Comparison of ENCODE assay signal across 20 mouse cellular contexts in the genomic region with DNA sequence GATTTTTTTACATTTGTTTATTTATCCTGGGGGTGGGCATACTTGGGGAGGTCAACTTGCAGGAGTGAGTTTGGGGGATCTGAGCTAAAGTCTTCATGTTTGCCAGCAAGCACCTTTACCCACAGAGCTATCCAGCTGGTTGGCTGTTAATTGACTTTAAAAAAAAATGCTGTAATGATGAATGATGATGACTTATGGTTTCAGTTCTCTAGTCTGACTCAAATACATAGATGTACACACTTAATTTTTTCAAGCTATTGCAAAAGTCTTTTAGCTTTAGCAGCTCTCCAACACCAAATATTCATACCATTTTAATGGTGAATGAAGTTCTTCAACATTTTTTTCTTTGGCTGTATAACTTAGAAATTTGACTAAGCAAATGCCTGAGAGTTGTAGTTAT. TPM values are rescaled to one million over a fixed set of nuclear protein-coding genes. Genes with fewer than 3 reads are reported as not detected.
A peak's percentile ranks its signal among the peaks of the same experiment; 100 is the strongest.
DNase-seq lines count a peak whose midpoint lies in the region; ATAC-seq and TF ChIP-seq lines count a peak whose summit lies in the region.
"Had no signal": no experiment of that assay in that cellular context is flagged by ENCODE, and none has a peak within 500 bp of the region (broad histone marks: within the 10 kb centered on the region; RNA-seq: fewer than 3 reads in every experiment).

No protein-coding gene starts in this region.

- H3K36me3 ChIP-seq in lung, postnatal 0 days (ENCODE audit: insufficient read depth, low read length), result no peaks in the 10 kb centered on the region
- peaks cover 5% of the 10 kb centered on the region; the same call in 1 of the 2 replicates for H3K36me3 ChIP-seq in forebrain, embryonic 16.5 days (ENCODE audit: control insufficient read depth, insufficient read depth)

- DNase-seq in lung, postnatal 0 days (ENCODE audit: low spot score), result peak; percentile 47
- no peak for DNase-seq in lung, postnatal 25 days (ENCODE audit: low spot score)
- peak; percentile 34 for DNase-seq in induced T-regulatory cell, adult 2 months (ENCODE audit: low read depth)
- DNase-seq in frontal cortex, postnatal 10 days (ENCODE audit: low spot score in 2 of 2), result no peak
- no peak for DNase-seq in left cerebral cortex, adult 8-10 months (ENCODE audit: low spot score in 2 of 2)
- DNase-seq: adrenal gland, adult 8-10 months; adrenal gland, postnatal 36 days; cerebellum, adult 2 months; embryo, embryonic 11 days; gastrocnemius, postnatal 36 days; heart, adult 18-20 months had no signal

- H3K4me3 ChIP-seq in lung, postnatal 0 days (ENCODE audit: low read depth, low read length), result no peak overlapping the region
- no peak overlapping the region for H3K4me3 ChIP-seq in forebrain, embryonic 16.5 days (replicated peaks; ENCODE audit: low read length)
- H3K4me3 ChIP-seq: embryonic facial prominence, embryonic 15.5 days; erythroblast, embryonic 14.5 days; forebrain, embryonic 10.5 days; heart, embryonic 12.5 days; hindbrain, embryonic 10.5 days; hindbrain, embryonic 15.5 days had no signal

- ATAC-seq in lung, postnatal 0 days, result no peak
- ATAC-seq in megakaryocyte progenitor cell, adult 5-6 weeks (replicated peaks; ENCODE audit: poor library complexity), result peak; percentile 86
- no peak for ATAC-seq in forebrain, embryonic 16.5 days
- ATAC-seq: forebrain, embryonic 14.5 days had no signal

- H3K27ac ChIP-seq in lung, postnatal 0 days (ENCODE audit: low read length), result no peak overlapping the region
- no peak overlapping the region for H3K27ac ChIP-seq in forebrain, embryonic 16.5 days (ENCODE audit: low read length)
- H3K27ac ChIP-seq: embryonic facial prominence, embryonic 15.5 days; forebrain, embryonic 10.5 days; hindbrain, embryonic 10.5 days; hindbrain, embryonic 15.5 days had no signal

- no peak overlapping the region for H3K4me2 ChIP-seq in lung, postnatal 0 days (replicated peaks; ENCODE audit: low read depth, low read length)
- no peak overlapping the region for H3K4me2 ChIP-seq in forebrain, embryonic 16.5 days (ENCODE audit: low read length)
- H3K4me2 ChIP-seq: embryonic facial prominence, embryonic 15.5 days; heart, embryonic 12.5 days; hindbrain, embryonic 15.5 days had no signal

- H3K4me1 ChIP-seq in lung, postnatal 0 days (ENCODE audit: insufficient read depth, low read depth, low read length), result peaks cover 6% of the 10 kb centered on the region; the same call in 1 of the 2 replicates
- no peaks in the 10 kb centered on the region for H3K4me1 ChIP-seq in forebrain, embryonic 16.5 days (replicated peaks; ENCODE audit: control insufficient read depth, insufficient read depth, low read length)
- H3K4me1 ChIP-seq: embryonic facial prominence, embryonic 15.5 days; forebrain, embryonic 10.5 days; hindbrain, embryonic 10.5 days; hindbrain, embryonic 15.5 days had no signal

- H3K9ac ChIP-seq in lung, postnatal 0 days (replicated peaks; ENCODE audit: low read depth), result no peak overlapping the region
- no peak overlapping the region for H3K9ac ChIP-seq in forebrain, embryonic 16.5 days (replicated peaks; ENCODE audit: low read depth, low read length)
- H3K9ac ChIP-seq: embryonic facial prominence, embryonic 15.5 days; heart, embryonic 12.5 days; hindbrain, embryonic 15.5 days had no signal

- H3K27me3 ChIP-seq in lung, postnatal 0 days (replicated peaks; ENCODE audit: insufficient read depth, low read length), result no peaks in the 10 kb centered on the region
- no peaks in the 10 kb centered on the region for H3K27me3 ChIP-seq in forebrain, embryonic 16.5 days (replicated peaks; ENCODE audit: control insufficient read depth, insufficient read depth, low read length)
- H3K27me3 ChIP-seq: embryonic facial prominence, embryonic 15.5 days; heart, embryonic 12.5 days; hindbrain, embryonic 15.5 days had no signal

- no peak for TF ChIP-seq CTCF in lung, postnatal 0 days (IDR thresholded peaks at IDR 0.05)

- TF ChIP-seq EP300 in lung, postnatal 0 days (IDR thresholded peaks at IDR 0.05), result peak; percentile 32

- H3K9me3 ChIP-seq in lung, postnatal 0 days (ENCODE audit: low read length), result no peaks in the 10 kb centered on the region
- H3K9me3 ChIP-seq in forebrain, embryonic 16.5 days (ENCODE audit: control insufficient read depth, low read length), result no peaks in the 10 kb centered on the region
- H3K9me3 ChIP-seq: embryonic facial prominence, embryonic 15.5 days; forebrain, embryonic 10.5 days; heart, embryonic 12.5 days; hindbrain, embryonic 10.5 days; hindbrain, embryonic 15.5 days had no signal

RNA-seq across cellular contexts. Expression of a gene that starts 8.7 kb away (rescaled TPM):
- 237 and 274 TPM in 2 replicates for polyA plus RNA-seq in lung, postnatal 0 days (2015; fragmentation: Nextera tagmentation; extraction: Ambion mirVana)
- 186 and 197 TPM in 2 replicates for total RNA-seq in megakaryocyte progenitor cell, adult 5-6 weeks (2015)
- 263 and 294 TPM in 2 replicates for total RNA-seq in megakaryocyte progenitor cell, adult 5-6 weeks (2017)
- 100 to 1,000 TPM; 367 to 384 (median 373) TPM for total RNA-seq in left cerebral cortex, adult 8-10 months (2022)
- polyA plus RNA-seq in forebrain, embryonic 16.5 days (2015; fragmentation: Nextera tagmentation; extraction: Ambion mirVana), result 265 and 301 TPM in 2 replicates

Comparison
In these comparisons a context has a peak if more than half of its experiments do, and no peak if none do; other contexts are left out.
1. DNase-seq: peak in lung, postnatal 0 days (single experiment) and induced T-regulatory cell, adult 2 months (single experiment); none in lung, postnatal 25 days (single experiment), frontal cortex, postnatal 10 days (0 of 2) and left cerebral cortex, adult 8-10 months (0 of 2).